Mouse (Mus musculus): Measurements from ENCODE around the gene Bscl2. TPM values are rescaled to one million over a fixed set of nuclear protein-coding genes. Genes with fewer than 3 reads are reported as not detected.
"Not testable (repeated sequence)": the region's sequence is repeated elsewhere in the genome, so short reads cannot be mapped to it uniquely, and the experiment has no call there.

Bscl2 gene
- polyA plus RNA-seq, 3 experiments from 2014 or later, result 81.9 to 106 (median 95.9) TPM

GRCm38 (mm10) chr19:8872266-8872840 lies 35.1 kb downstream of the Bscl2 start:
- ATAC-seq, result no peak

- ATAC-seq, result no peak
These were observed 37.8 kb downstream of the Bscl2 start for GRCm38 (mm10) chr19:8875031-8875430.

- peak; percentile 98 for ATAC-seq
These were observed 43.2 kb downstream of the Bscl2 start, which contains the start of gene Uqcc3 for GRCm38 (mm10) chr19:8880311-8881033. Gene Uqcc3, minus strand, starts transcription at chr19:8880923.

- ATAC-seq, result peak; percentile 59
These were observed 43.7 kb downstream of the Bscl2 start for GRCm38 (mm10) chr19:8881034-8881392.

- ATAC-seq, result no peak
These were observed 46.3 kb downstream of the Bscl2 start, which contains the start of the genes Lbhd1 and Gm49403 for GRCm38 (mm10) chr19:8883616-8884015. Gene Lbhd1, plus strand, starts transcription at chr19:8883732. Gene Gm49403, plus strand, starts transcription at chr19:8883930.

- no peak for ATAC-seq
These were observed 49.8 kb downstream of the Bscl2 start for GRCm38 (mm10) chr19:8886916-8887584.

GRCm38 (mm10) chr19:8887585-8888463 lies 50.6 kb downstream of the Bscl2 start:
- ATAC-seq, result no peak

- ATAC-seq, result peak; percentile 98
These were observed 51.5 kb downstream of the Bscl2 start, which contains the start of the genes 1810009A15Rik and Gm49416 for GRCm38 (mm10) chr19:8888511-8889385. Gene 1810009A15Rik, plus strand, starts transcription at chr19:8888853. Gene Gm49416, plus strand, starts transcription at chr19:8888926.

GRCm38 (mm10) chr19:8892829-8893766 lies 55.8 kb downstream of the Bscl2 start, which contains the start of gene Ints5:
Gene Ints5, plus strand, starts transcription at chr19:8893005.
- ATAC-seq, result peak; percentile 30

GRCm38 (mm10) chr19:8895397-8895960 lies 58.2 kb downstream of the Bscl2 start:
- no peak for ATAC-seq

GRCm38 (mm10) chr19:8896231-8896630 lies 59.0 kb downstream of the Bscl2 start:
- not testable (repeated sequence) for ATAC-seq

- not testable (repeated sequence) for ATAC-seq
These were observed 60.1 kb downstream of the Bscl2 start for GRCm38 (mm10) chr19:8897211-8897864.

GRCm38 (mm10) chr19:8897865-8898495 lies 60.7 kb downstream of the Bscl2 start, which contains the start of gene Ganab:
Gene Ganab, plus strand, starts transcription at chr19:8898071.
- ATAC-seq, result peak; percentile 96

Other genes with a start within 250 kb of the Bscl2 start
- gene Slc22a8, start 246.2 kb upstream of the Bscl2 start, polyA plus RNA-seq (2017; shearing (Covaris generic)), result not detected
- not detected for gene Slc22a6, start 219.4 kb upstream of the Bscl2 start, polyA plus RNA-seq (2017; shearing (Covaris generic))
- gene Chrm1, start 173.7 kb upstream of the Bscl2 start, polyA plus RNA-seq (2017; shearing (Covaris generic)), result not detected
- gene Slc3a2, start 114.1 kb upstream of the Bscl2 start, polyA plus RNA-seq (2017; shearing (Covaris generic)), result 10 to 100 TPM; 60.5 to 74.4 (median 68.9) TPM
- gene Wdr74, start 101.6 kb upstream of the Bscl2 start, polyA plus RNA-seq (2017; shearing (Covaris generic)), result 10 to 100 TPM; 38.0 to 71.7 (median 66.5) TPM
- gene 1700092M07Rik, start 96.7 kb upstream of the Bscl2 start, polyA plus RNA-seq (2017; shearing (Covaris generic)), result 1 to 10 TPM in 1 of 3 experiments, not detected in 2; 1.8 TPM
- 100 to 1,000 TPM in 2 of 3 experiments, 10 to 100 TPM in 1; 91.6 to 140 (median 134) TPM for gene Stx5a, start 96.1 kb upstream of the Bscl2 start, polyA plus RNA-seq (2017; shearing (Covaris generic))
- gene Nxf1, start 80.4 kb upstream of the Bscl2 start, polyA plus RNA-seq (2017; shearing (Covaris generic)), result 100 to 1,000 TPM; 130 to 193 (median 160) TPM
- gene Tmem223, start 66.5 kb upstream of the Bscl2 start, polyA plus RNA-seq (2017; shearing (Covaris generic)), result 100 to 1,000 TPM in 2 of 3 experiments, 10 to 100 TPM in 1; 96.4 to 128 (median 119) TPM
- 100 to 1,000 TPM; 109 to 112 (median 112) TPM for gene Tmem179b, start 63.0 kb upstream of the Bscl2 start, polyA plus RNA-seq (2017; shearing (Covaris generic))
- gene Taf6l, start 51.0 kb upstream of the Bscl2 start, polyA plus RNA-seq (2017; shearing (Covaris generic)), result 1 to 10 TPM; 4.4 to 6.9 (median 5.9) TPM
- gene Polr2g, start 38.9 kb upstream of the Bscl2 start, polyA plus RNA-seq (2017; shearing (Covaris generic)), result 100 to 1,000 TPM; 186 to 196 (median 191) TPM
- gene Zbtb3, start 34.9 kb upstream of the Bscl2 start, polyA plus RNA-seq (2017; shearing (Covaris generic)), result 1 to 10 TPM; 2.1 to 3.0 (median 2.7) TPM
- 10 to 100 TPM; 38.6 to 60.1 (median 53.7) TPM for gene Ttc9c, start 18.1 kb upstream of the Bscl2 start, polyA plus RNA-seq (2017; shearing (Covaris generic))
- 1 to 10 TPM; 5.0 to 8.3 (median 5.9) TPM for gene Hnrnpul2, start 17.5 kb upstream of the Bscl2 start, polyA plus RNA-seq (2017; shearing (Covaris generic))
- not detected for gene AC129217.1, start 7.7 kb upstream of the Bscl2 start, polyA plus RNA-seq (2017; shearing (Covaris generic))
- gene Gng3, start 1.7 kb downstream of the Bscl2 start, polyA plus RNA-seq (2017; shearing (Covaris generic)), result 1 to 10 TPM in 2 of 3 experiments, under 1 TPM in 1; 0.72 to 3.3 (median 1.6) TPM
- gene Lrrn4cl, start 13.3 kb downstream of the Bscl2 start, polyA plus RNA-seq (2017; shearing (Covaris generic)), result under 1 TPM in 1 of 3 experiments, not detected in 2; 0.15 TPM
- gene Ubxn1, start 34.0 kb downstream of the Bscl2 start, polyA plus RNA-seq (2017; shearing (Covaris generic)), result 10 to 100 TPM; 56.1 to 63.1 (median 57.6) TPM
- 10 to 100 TPM; 78.4 to 90.3 (median 89.6) TPM for gene Uqcc3, start 43.5 kb downstream of the Bscl2 start, polyA plus RNA-seq (2017; shearing (Covaris generic))
- 100 to 1,000 TPM in 1 of 3 experiments, 10 to 100 TPM in 2; 92.4 to 104 (median 94.7) TPM for gene Lbhd1, start 46.3 kb downstream of the Bscl2 start, polyA plus RNA-seq (2017; shearing (Covaris generic))
- not detected for gene Gm49403, start 46.5 kb downstream of the Bscl2 start, polyA plus RNA-seq (2017; shearing (Covaris generic))
- gene 1810009A15Rik, start 51.4 kb downstream of the Bscl2 start, polyA plus RNA-seq (2017; shearing (Covaris generic)), result 100 to 1,000 TPM; 105 to 125 (median 114) TPM
- gene Gm49416, start 51.5 kb downstream of the Bscl2 start, polyA plus RNA-seq (2017; shearing (Covaris generic)), result 1 to 10 TPM in 1 of 3 experiments, not detected in 2; 1.1 TPM
- gene Ints5, start 55.5 kb downstream of the Bscl2 start, polyA plus RNA-seq (2017; shearing (Covaris generic)), result 10 to 100 TPM in 2 of 3 experiments, 1 to 10 TPM in 1; 8.5 to 11.9 (median 10.4) TPM
- 10 to 100 TPM; 58.8 to 59.6 (median 59.4) TPM for gene Ganab, start 60.6 kb downstream of the Bscl2 start, polyA plus RNA-seq (2017; shearing (Covaris generic))
- 10 to 100 TPM; 11.3 to 26.1 (median 20.0) TPM for gene B3gat3, start 82.9 kb downstream of the Bscl2 start, polyA plus RNA-seq (2017; shearing (Covaris generic))
- gene Rom1, start 91.9 kb downstream of the Bscl2 start, polyA plus RNA-seq (2017; shearing (Covaris generic)), result 10 to 100 TPM in 1 of 3 experiments, 1 to 10 TPM in 2; 3.2 to 22.7 (median 3.4) TPM
- gene Eml3, start 92.1 kb downstream of the Bscl2 start, polyA plus RNA-seq (2017; shearing (Covaris generic)), result 10 to 100 TPM; 20.3 to 25.7 (median 20.4) TPM
- 10 to 100 TPM; 78.8 to 96.7 (median 81.2) TPM for gene Mta2, start 104.4 kb downstream of the Bscl2 start, polyA plus RNA-seq (2017; shearing (Covaris generic))
- gene Tut1, start 116.4 kb downstream of the Bscl2 start, polyA plus RNA-seq (2017; shearing (Covaris generic)), result 10 to 100 TPM; 17.6 to 38.3 (median 35.3) TPM
- gene Eef1g, start 129.6 kb downstream of the Bscl2 start, polyA plus RNA-seq (2017; shearing (Covaris generic)), result 100 to 1,000 TPM; 465 to 725 (median 677) TPM
- 10 to 100 TPM; 42.4 to 81.3 (median 54.5) TPM for gene Ahnak, start 151.8 kb downstream of the Bscl2 start, polyA plus RNA-seq (2017; shearing (Covaris generic))

Data from inflammation-experienced regulatory T-cells, adult 6 months (primary cell).